10 mouse cellular contexts compared by ENCODE assay signal in the genomic region with DNA sequence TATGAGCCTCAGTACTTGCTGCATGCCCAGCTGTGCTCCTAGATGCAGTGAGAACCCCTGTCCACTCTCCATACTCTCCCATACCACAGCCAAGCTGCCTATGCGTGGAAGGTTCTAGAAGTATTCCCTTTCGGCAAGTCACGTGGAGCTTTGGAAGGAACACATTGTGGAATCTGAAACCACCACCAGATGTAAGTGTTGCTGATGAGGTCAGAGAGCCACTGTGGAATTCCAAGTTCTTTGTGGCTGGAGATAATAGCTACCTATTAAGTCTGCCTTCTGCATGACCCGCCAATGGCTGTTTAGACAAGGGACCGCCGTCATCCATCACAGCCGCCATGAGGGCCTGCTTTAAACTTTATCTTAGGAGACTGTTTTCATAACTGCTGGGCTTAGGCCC.
DNase-seq lines count a peak whose midpoint lies in the region; ATAC-seq and TF ChIP-seq lines count a peak whose summit lies in the region.
"Had no signal": no experiment of that assay in that cellular context is flagged by ENCODE, and none has a peak within 500 bp of the region (broad histone marks: within the 10 kb centered on the region; RNA-seq: fewer than 3 reads in every experiment).

No protein-coding gene starts in this region.

- peaks cover 15% of the 10 kb centered on the region for H3K9me3 ChIP-seq in kidney, embryonic 16.5 days (ENCODE audit: low read length)
- H3K9me3 ChIP-seq in embryonic facial prominence, embryonic 14.5 days (ENCODE audit: control insufficient read depth, low read length): peaks cover 16% of the 10 kb centered on the region
- peaks cover 3% of the 10 kb centered on the region; the same call in 1 of the 2 replicates for H3K9me3 ChIP-seq in stomach, embryonic 14.5 days (ENCODE audit: control insufficient read depth, low read depth, low read length)
- peaks cover 3% of the 10 kb centered on the region for H3K9me3 ChIP-seq in liver, embryonic 12.5 days (replicated peaks)

- H3K9ac ChIP-seq in kidney, embryonic 16.5 days (replicated peaks; ENCODE audit: low read length): no peak overlapping the region
- no peak overlapping the region for H3K9ac ChIP-seq in embryonic facial prominence, embryonic 14.5 days (ENCODE audit: low read depth, low read length)
- no peak overlapping the region for H3K9ac ChIP-seq in stomach, embryonic 14.5 days (replicated peaks; ENCODE audit: low read depth, low read length)
- H3K9ac ChIP-seq in liver, embryonic 12.5 days: no peak overlapping the region
- H3K9ac ChIP-seq: hindbrain, embryonic 14.5 days had no signal

- 0 out of 2 replicates have a peak, but pooled peaks cover 3% of the 10 kb centered on the region for H3K4me1 ChIP-seq in kidney, embryonic 16.5 days (ENCODE audit: insufficient read depth, low read length)
- peaks cover 9% of the 10 kb centered on the region for H3K4me1 ChIP-seq in embryonic facial prominence, embryonic 14.5 days (ENCODE audit: control insufficient read depth, insufficient read depth, low read length)
- peaks cover 4% of the 10 kb centered on the region; the same call in 1 of the 2 replicates for H3K4me1 ChIP-seq in stomach, embryonic 14.5 days (ENCODE audit: control insufficient read depth, insufficient read depth, low read length)
- no peaks in the 10 kb centered on the region for H3K4me1 ChIP-seq in liver, embryonic 12.5 days
- H3K4me1 ChIP-seq: megakaryocyte, embryonic 14.5 days had no signal

- no peaks in the 10 kb centered on the region for H3K27me3 ChIP-seq in kidney, embryonic 16.5 days (ENCODE audit: insufficient read depth, low read length)
- H3K27me3 ChIP-seq in embryonic facial prominence, embryonic 14.5 days (replicated peaks; ENCODE audit: control insufficient read depth, insufficient read depth, low read length): no peaks in the 10 kb centered on the region
- no peaks in the 10 kb centered on the region for H3K27me3 ChIP-seq in stomach, embryonic 14.5 days (ENCODE audit: control insufficient read depth, insufficient read depth, low read length)
- no peaks in the 10 kb centered on the region for H3K27me3 ChIP-seq in liver, embryonic 12.5 days (replicated peaks)

- no peak overlapping the region for H3K27ac ChIP-seq in kidney, embryonic 16.5 days (ENCODE audit: low read length)
- 0 out of 2 replicates have a peak overlapping the region, but pooled peaks have one; percentile 39 for H3K27ac ChIP-seq in embryonic facial prominence, embryonic 14.5 days (replicated peaks; ENCODE audit: low read depth, low read length)
- H3K27ac ChIP-seq in stomach, embryonic 14.5 days (ENCODE audit: low read length): peak overlapping the region; percentile 33; the same call in 1 of the 2 replicates
- H3K27ac ChIP-seq in layer of hippocampus, adult 2 months: no peak overlapping the region
- no peak overlapping the region for H3K27ac ChIP-seq in liver, embryonic 12.5 days

- peak; percentile 24; the same call in 1 of the 2 replicates for ATAC-seq in kidney, embryonic 16.5 days (ENCODE audit: low FRiP score, low TSS enrichment)
- peak; percentile 88 for ATAC-seq in embryonic facial prominence, embryonic 14.5 days (ENCODE audit: low read depth)
- 0 out of 2 replicates have a peak, but pooled peaks have one; percentile 26 for ATAC-seq in stomach, embryonic 14.5 days (ENCODE audit: insufficient number of reproducible peaks, insufficient read depth, low FRiP score, low read depth)
- ATAC-seq in liver, embryonic 12.5 days: no peak

- H3K4me2 ChIP-seq in kidney, embryonic 16.5 days (replicated peaks; ENCODE audit: low read depth, low read length): no peak overlapping the region
- H3K4me2 ChIP-seq in embryonic facial prominence, embryonic 14.5 days (ENCODE audit: low read depth, low read length): no peak overlapping the region
- H3K4me2 ChIP-seq in stomach, embryonic 14.5 days (replicated peaks; ENCODE audit: low read depth, low read length): no peak overlapping the region
- no peak overlapping the region for H3K4me2 ChIP-seq in liver, embryonic 12.5 days
- H3K4me2 ChIP-seq: hindbrain, embryonic 14.5 days had no signal

- 35% methylated on average over 7 of the region's 7 CpGs for WGBS in kidney, embryonic 16.5 days
- 21% methylated on average over 7 of the region's 7 CpGs for WGBS in embryonic facial prominence, embryonic 14.5 days
- WGBS in stomach, embryonic 14.5 days: 19% methylated on average over 7 of the region's 7 CpGs
- WGBS in liver, embryonic 12.5 days (ENCODE audit: insufficient replicate concordance): 67% methylated on average over 7 of the region's 7 CpGs

- no peak for TF ChIP-seq CTCF in layer of hippocampus, adult 2 months (conservative IDR thresholded peaks at IDR 0.05)

- H3K36me3 ChIP-seq in kidney, embryonic 16.5 days (ENCODE audit: insufficient read depth, low read length): no peaks in the 10 kb centered on the region
- no peaks in the 10 kb centered on the region for H3K36me3 ChIP-seq in embryonic facial prominence, embryonic 14.5 days (ENCODE audit: control insufficient read depth, insufficient read depth, low read length)
- no peaks in the 10 kb centered on the region for H3K36me3 ChIP-seq in stomach, embryonic 14.5 days (ENCODE audit: control insufficient read depth, insufficient read depth, low read length)
- H3K36me3 ChIP-seq in liver, embryonic 12.5 days: no peaks in the 10 kb centered on the region

- no peak overlapping the region for H3K4me3 ChIP-seq in kidney, embryonic 16.5 days (ENCODE audit: low read length)
- no peak overlapping the region for H3K4me3 ChIP-seq in embryonic facial prominence, embryonic 14.5 days (ENCODE audit: low read depth, low read length)
- no peak overlapping the region for H3K4me3 ChIP-seq in stomach, embryonic 14.5 days (ENCODE audit: low read depth, low read length)
- no peak overlapping the region for H3K4me3 ChIP-seq in layer of hippocampus, adult 2 months
- H3K4me3 ChIP-seq in liver, embryonic 12.5 days: no peak overlapping the region
- H3K4me3 ChIP-seq: megakaryocyte, embryonic 14.5 days had no signal

- DNase-seq in kidney, adult 18-20 months: no peak
- peak; percentile 73 for DNase-seq in embryo, embryonic 10.5 days (ENCODE audit: low spot score)
- peak; percentile 90 for DNase-seq in embryonic facial prominence, embryonic 14.5 days (ENCODE audit: low spot score)
- no peak for DNase-seq in layer of hippocampus, adult 2 months (ENCODE audit: low spot score in 2 of 2)
- DNase-seq: cerebellum, postnatal 10 days had no signal

Comparison
In these comparisons a context has a peak if more than half of its experiments do, and no peak if none do; other contexts are left out.
1. H3K27ac ChIP-seq: peak in embryonic facial prominence, embryonic 14.5 days (single experiment) and stomach, embryonic 14.5 days (single experiment); none in kidney, embryonic 16.5 days (single experiment), layer of hippocampus, adult 2 months (single experiment) and liver, embryonic 12.5 days (single experiment).
2. DNase-seq: peak in embryo, embryonic 10.5 days (single experiment) and embryonic facial prominence, embryonic 14.5 days (single experiment); none in kidney, adult 18-20 months (single experiment) and layer of hippocampus, adult 2 months (0 of 2).